Mouse (Mus musculus) stomach, embryonic 14.5 days (tissue): ENCODE measurements around the gene Zfp956. TPM values are rescaled to one million over a fixed set of nuclear protein-coding genes. Genes with fewer than 3 reads are reported as not detected.

Experiments
- ATAC-seq: fragments of 200-750 bp; cut with Nextera tagmentation; 2 replicates; pipeline ENCODE4 v1.8.0; 2017; ENCODE audit warnings: low read depth, moderate TSS enrichment; ENCODE audit not compliant: insufficient number of reproducible peaks, insufficient read depth, low FRiP score
- H3K27ac ChIP-seq: fragments of 300-500 bp; sonication (generic); 2 replicates; pipeline ENCODE4 v1.5.1; 2014; ENCODE audit warnings: mild to moderate bottlenecking, low read length, moderate library complexity, mixed read lengths
- H3K27me3 ChIP-seq: fragments of 300-500 bp; sonication (generic); 2 replicates; pipeline ENCODE4 v1.6.1; 2014; ENCODE audit warnings: low read length, control low read depth, mixed read lengths; ENCODE audit not compliant: control insufficient read depth, insufficient read depth
- H3K36me3 ChIP-seq: fragments of 300-500 bp; sonication (generic); 2 replicates; pipeline ENCODE4 v1.6.1; 2014; ENCODE audit warnings: mild to moderate bottlenecking, control low read depth, low read length, moderate library complexity, mixed read lengths; ENCODE audit not compliant: control insufficient read depth, insufficient read depth
- H3K4me1 ChIP-seq: fragments of 300-500 bp; sonication (generic); 2 replicates; pipeline ENCODE4 v1.6.1; 2014; ENCODE audit warnings: low read length, control low read depth, mixed read lengths; ENCODE audit not compliant: control insufficient read depth, insufficient read depth
- H3K4me2 ChIP-seq: fragments of 300-500 bp; sonication (generic); replicated peaks from 2 replicates; pipeline ENCODE4 v1.6.1; 2014; ENCODE audit warnings: low read depth, low read length, control low read depth
- H3K4me3 ChIP-seq: fragments of 300-500 bp; sonication (generic); 2 replicates; pipeline ENCODE4 v1.5.1; 2014; ENCODE audit warnings: low read depth, low read length, control low read depth
- H3K9ac ChIP-seq: fragments of 300-500 bp; sonication (generic); replicated peaks from 2 replicates; pipeline ENCODE4 v1.6.1; 2014; ENCODE audit warnings: low read depth, mild to moderate bottlenecking, control low read depth, low read length, moderate library complexity, mixed read lengths
- H3K9me3 ChIP-seq: fragments of 300-500 bp; sonication (generic); 2 replicates; pipeline ENCODE4 v1.6.1; 2016; ENCODE audit warnings: low read depth, low read length, control low read depth; ENCODE audit not compliant: control insufficient read depth
- WGBS: fragments of 180-500 bp; shearing (Covaris S2); extraction: QIAGEN DNeasy Blood & Tissue Kit; methylation state at CpG from one replicate; pipeline ENCODE4 v1.1.7; 2014; 5-methylcytosine and 5-hydroxymethylcytosine counted together
- polyA plus RNA-seq: library from polyadenylated mRNA; unstranded; fragments of >200 nt; fragmentation: Nextera tagmentation; extraction: Ambion mirVana; gene quantifications from 2 replicates; pipeline ENCODE4 v1.2.1, GENCODE M21; 2014

Zfp956 gene
- polyA plus RNA-seq, 1 experiment from 2014 or later, result 10.9 TPM

GRCm38 (mm10) chr6:47917051-47917450 is 36.1 kb upstream of the Zfp956 start:
- WGBS, result 75% methylated on average over 5 of the region's 5 CpGs
- Histone ChIP-seq H3K36me3 (no peaks in the 10 kb centered on the region), H3K9ac (no peak overlapping the region), H3K4me2 (no peak overlapping the region), H3K9me3 (no peaks in the 10 kb centered on the region), H3K4me3 (no peak overlapping the region), H3K27me3 (no peaks in the 10 kb centered on the region), H3K27ac (no peak overlapping the region), H3K4me1 (peaks cover 12% of the 10 kb centered on the region; the same call in 1 of the 2 replicates)
- no peak for ATAC-seq

DNA sequence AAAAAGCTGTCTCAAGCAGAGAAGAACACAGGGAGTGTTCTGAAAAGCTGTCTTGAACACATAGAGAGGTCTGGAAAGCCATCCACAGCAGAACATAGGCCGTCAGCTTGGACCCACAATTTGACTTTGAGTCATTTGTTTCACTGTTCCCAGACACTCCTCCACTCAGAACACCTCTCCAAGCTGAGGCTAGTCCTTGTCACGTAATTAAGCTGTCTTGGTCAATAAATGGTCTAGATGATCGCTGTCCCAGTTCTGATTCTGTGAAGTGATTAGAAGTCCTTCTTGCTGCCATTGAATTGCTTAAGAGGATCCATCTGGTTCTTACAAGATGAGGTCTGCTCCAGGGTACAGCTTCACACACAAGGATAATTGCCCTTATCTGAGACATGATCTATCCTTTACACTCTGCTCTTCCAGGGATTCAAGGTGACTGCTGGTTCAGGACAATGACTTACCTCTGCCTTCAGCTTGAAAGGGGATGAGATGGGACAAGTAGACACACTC is 34.4 kb upstream of the Zfp956 start:
- Histone ChIP-seq H3K4me2 (no peak overlapping the region), H3K36me3 (no peaks in the 10 kb centered on the region; the same call in 1 of the 2 replicates), H3K9ac (no peak overlapping the region), H3K9me3 (no peaks in the 10 kb centered on the region), H3K4me3 (no peak overlapping the region), H3K27me3 (no peaks in the 10 kb centered on the region), H3K27ac (no peak overlapping the region), H3K4me1 (peaks cover 13% of the 10 kb centered on the region; the same call in 1 of the 2 replicates)
- WGBS, result 73% methylated on average over 3 of the region's 3 CpGs
- no peak for ATAC-seq

DNA sequence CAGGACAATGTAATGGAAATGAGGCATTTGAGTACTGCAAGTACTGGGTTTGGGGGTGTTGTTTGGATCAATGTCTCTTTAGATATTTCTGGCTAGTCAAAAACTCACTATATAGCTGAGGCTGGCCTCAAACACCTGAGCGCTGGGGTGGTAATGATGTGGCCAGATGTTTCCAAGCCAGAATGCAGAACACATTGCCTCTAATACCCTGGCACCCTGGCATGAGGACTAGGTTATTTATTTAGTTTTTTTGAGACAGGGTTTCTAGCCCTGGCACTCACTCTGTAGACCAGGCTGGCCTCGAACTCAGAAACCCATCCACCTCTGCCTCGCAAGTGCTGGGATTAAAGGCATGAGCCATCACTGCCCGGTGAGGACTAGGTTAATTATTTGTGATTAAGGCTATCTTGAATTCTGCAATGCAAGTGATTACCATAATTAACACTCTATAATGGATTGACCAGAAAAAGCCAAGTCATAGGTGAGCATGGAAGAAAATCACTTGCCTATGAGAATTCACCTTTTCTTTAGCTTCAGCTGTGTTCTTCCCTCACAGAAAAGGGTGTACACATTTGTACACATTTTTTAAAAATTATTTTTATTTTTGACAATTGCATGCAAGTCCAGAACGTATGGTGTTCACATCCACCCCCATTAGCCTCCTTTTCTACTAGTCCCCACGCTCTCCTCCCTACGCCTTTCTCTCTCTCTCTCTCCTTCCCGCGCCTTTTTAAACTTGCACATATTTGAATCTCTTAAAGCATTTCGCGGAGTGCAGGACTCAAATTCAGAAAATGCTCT is 33.3 kb upstream of the Zfp956 start:
- H3K36me3 ChIP-seq, result no peaks in the 10 kb centered on the region; the same call in 1 of the 2 replicates
- no peak; the same call in 1 of the 2 replicates for ATAC-seq
- peak overlapping the region; percentile 96; the same call in 1 of the 2 replicates for H3K9ac ChIP-seq
- H3K27me3 ChIP-seq, result no peaks in the 10 kb centered on the region
- peak overlapping the region; percentile 98 for H3K27ac ChIP-seq
- H3K4me1 ChIP-seq, result peaks cover 13% of the 10 kb centered on the region; the same call in 1 of the 2 replicates
- H3K9me3 ChIP-seq, result no peaks in the 10 kb centered on the region
- peak overlapping the region; percentile 90 for H3K4me3 ChIP-seq
- peak overlapping the region; percentile 36 for H3K4me2 ChIP-seq
- WGBS, result 26% methylated on average over 11 of the region's 11 CpGs

- ATAC-seq, result peak; percentile 94
- no peaks in the 10 kb centered on the region for H3K9me3 ChIP-seq
- WGBS, result under 1% methylated on average over 67 of the region's 67 CpGs
Measured at GRCm38 (mm10) chr6:47920447-47921340, 32.5 kb upstream of the Zfp956 start, which contains the start of gene Zfp212. Zfp212 (plus strand) TSS chr6:47920476.

DNA sequence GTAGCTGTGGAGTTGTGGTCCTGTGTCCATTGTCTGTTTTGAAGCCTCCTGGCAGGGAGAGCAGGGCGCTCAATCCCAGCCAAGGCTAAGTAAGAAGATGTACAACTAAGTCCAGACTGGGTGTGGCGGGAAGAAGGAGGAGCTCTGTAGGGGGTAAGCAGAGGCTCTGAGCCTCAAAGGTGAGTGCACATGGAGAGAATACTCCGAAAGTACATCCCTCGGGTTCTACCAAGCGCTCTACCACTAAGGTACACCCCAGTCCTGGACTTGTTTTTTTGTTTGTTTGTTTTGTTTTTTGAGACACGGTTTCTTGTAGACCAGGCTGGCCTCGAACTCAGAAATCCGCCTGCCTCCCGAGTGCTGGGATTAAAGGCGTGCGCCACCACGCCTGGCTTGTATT is 10.7 kb upstream of the Zfp956 start:
- H3K9me3 ChIP-seq, result no peaks in the 10 kb centered on the region
- no peak overlapping the region for H3K9ac ChIP-seq
- no peaks in the 10 kb centered on the region for H3K36me3 ChIP-seq
- WGBS, result 53% methylated on average over 12 of the region's 12 CpGs
- no peaks in the 10 kb centered on the region for H3K27me3 ChIP-seq
- no peak for ATAC-seq
- H3K27ac ChIP-seq, result no peak overlapping the region
- H3K4me3 ChIP-seq, result peak overlapping the region; percentile 42
- peak overlapping the region; percentile 78 for H3K4me2 ChIP-seq
- no peaks in the 10 kb centered on the region for H3K4me1 ChIP-seq

More at GRCm38 (mm10) chr6:47920447-47921340, 32.5 kb upstream of the Zfp956 start, which contains the start of gene Zfp212:
- Histone ChIP-seq H3K4me1 (peaks cover 13% of the 10 kb centered on the region; the same call in 1 of the 2 replicates), H3K4me2 (peak within 1 kb of the TSS; percentile 85), H3K27me3 (no peaks in the 10 kb centered on the region), H3K9ac (peak within 1 kb of the TSS; percentile 96), H3K27ac (peak within 1 kb of the TSS; percentile 98), H3K36me3 (no peaks in the 10 kb centered on the region; the same call in 1 of the 2 replicates), H3K4me3 (peak within 1 kb of the TSS; percentile 90)

GRCm38 (mm10) chr6:47943021-47943691 is 10.0 kb upstream of the Zfp956 start:
- WGBS, result 12% methylated on average over 64 of the region's 64 CpGs
- Histone ChIP-seq H3K9ac (peak overlapping the region; percentile 65), H3K4me3 (peak overlapping the region; percentile 42), H3K9me3 (no peaks in the 10 kb centered on the region), H3K27me3 (no peaks in the 10 kb centered on the region), H3K4me2 (peak overlapping the region; percentile 78), H3K36me3 (no peaks in the 10 kb centered on the region), H3K4me1 (no peaks in the 10 kb centered on the region), H3K27ac (no peak overlapping the region)
- ATAC-seq, result peak; percentile 93

GRCm38 (mm10) chr6:47943721-47944120 is 9.5 kb upstream of the Zfp956 start:
- WGBS, result 84% methylated on average over 3 of the region's 3 CpGs
- peak overlapping the region; percentile 78 for H3K4me2 ChIP-seq
- no peak for ATAC-seq
- H3K27ac ChIP-seq, result no peak overlapping the region
- no peaks in the 10 kb centered on the region for H3K9me3 ChIP-seq
- H3K4me1 ChIP-seq, result no peaks in the 10 kb centered on the region
- H3K4me3 ChIP-seq, result peak overlapping the region; percentile 42
- no peaks in the 10 kb centered on the region for H3K27me3 ChIP-seq
- peak overlapping the region; percentile 65 for H3K9ac ChIP-seq
- H3K36me3 ChIP-seq, result no peaks in the 10 kb centered on the region
